Mouse (Mus musculus): ENCODE results near the gene Terf2ip.

DNA sequence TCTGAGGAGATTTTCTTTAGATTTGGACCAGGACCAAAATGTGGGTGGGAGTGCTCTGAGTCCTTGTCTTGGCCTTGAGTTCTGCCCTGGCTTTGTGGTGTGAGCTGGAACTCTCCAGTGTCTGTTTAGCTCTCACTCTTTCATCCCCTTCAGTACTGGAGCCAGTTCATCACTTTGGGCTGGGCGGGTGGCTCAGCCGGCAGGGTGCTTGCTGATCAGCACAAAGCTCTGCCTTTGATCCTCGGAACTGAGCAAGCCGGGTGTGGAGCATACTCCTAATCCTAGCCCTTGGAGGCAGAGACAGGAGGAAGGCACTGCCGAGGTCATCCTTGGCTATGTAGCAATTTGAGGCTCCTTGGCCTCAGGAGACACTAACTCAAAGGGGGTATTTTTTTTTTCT is 42.2 kb upstream of the Terf2ip start:
- TF ChIP-seq GATA1 (IDR thresholded peaks at IDR 0.05; ENCODE audit: borderline replicate concordance, low read length), result no peak
- TF ChIP-seq FLI1 (IDR thresholded peaks at IDR 0.05; ENCODE audit: low read length), result no peak

All from megakaryocyte, embryonic 14.5 days (primary cell).